Mouse (Mus musculus): ENCODE measurements around the gene Armh3. TPM values are rescaled to one million over a fixed set of nuclear protein-coding genes. Genes with fewer than 3 reads are reported as not detected.

Gene Armh3
- polyA plus RNA-seq, 1 experiment: 5.6 TPM

- peaks cover 5% of the 10 kb centered on the region; the same call in 1 of the 2 replicates for H3K4me1 ChIP-seq (ENCODE audit: control insufficient read depth, insufficient read depth, insufficient read length)
- no peak for DNase-seq (ENCODE audit: low read depth in 1 of 2, low spot score in 2 of 2)
- TF ChIP-seq POLR2A (IDR thresholded peaks at IDR 0.05; ENCODE audit: low read depth, low read length) (no peak), CTCF (IDR thresholded peaks at IDR 0.05; ENCODE audit: extremely low read depth, insufficient read depth, insufficient read length, insufficient replicate concordance) (no peak)
- H3K27me3 ChIP-seq (ENCODE audit: control insufficient read depth, insufficient read depth, low read length): no peaks in the 10 kb centered on the region
- H3K36me3 ChIP-seq (ENCODE audit: control insufficient read depth, insufficient read depth, low read length): peaks cover 2% of the 10 kb centered on the region; the same call in 1 of the 2 replicates
- no peak overlapping the region for H3K27ac ChIP-seq (ENCODE audit: insufficient read depth, low read length)
- no peak overlapping the region for H3K4me3 ChIP-seq (ENCODE audit: extremely low read depth, insufficient read depth, insufficient read length)
- 92% methylated on average over 3 of the region's 3 CpGs for WGBS
These were observed 10.1 kb downstream of the Armh3 start for GRCm38 (mm10) chr19:45988238-45988637.

- H3K36me3 ChIP-seq (ENCODE audit: control insufficient read depth, insufficient read depth, low read length): peaks cover 2% of the 10 kb centered on the region; the same call in 1 of the 2 replicates
- TF ChIP-seq POLR2A (IDR thresholded peaks at IDR 0.05; ENCODE audit: low read depth, low read length) (no peak), CTCF (IDR thresholded peaks at IDR 0.05; ENCODE audit: extremely low read depth, insufficient read depth, insufficient read length, insufficient replicate concordance) (no peak)
- peaks cover 5% of the 10 kb centered on the region; the same call in 1 of the 2 replicates for H3K4me1 ChIP-seq (ENCODE audit: control insufficient read depth, insufficient read depth, insufficient read length)
- no peaks in the 10 kb centered on the region for H3K27me3 ChIP-seq (ENCODE audit: control insufficient read depth, insufficient read depth, low read length)
- DNase-seq (ENCODE audit: low read depth in 1 of 2, low spot score in 2 of 2): no peak
- peak overlapping the region; percentile 64 for H3K27ac ChIP-seq (ENCODE audit: insufficient read depth, low read length)
- no peak overlapping the region for H3K4me3 ChIP-seq (ENCODE audit: extremely low read depth, insufficient read depth, insufficient read length)
These were observed 13.9 kb downstream of the Armh3 start for GRCm38 (mm10) chr19:45984379-45984778.

GRCm38 (mm10) chr19:45960770-45961169, 37.5 kb downstream of the Armh3 start:
- whole genome bisulfite sequencing: 84% methylated on average over 5 of the region's 5 CpGs
- no peak for TF ChIP-seq POLR2A (IDR thresholded peaks at IDR 0.05; ENCODE audit: low read depth, low read length)
- no peak for TF ChIP-seq CTCF (IDR thresholded peaks at IDR 0.05; ENCODE audit: extremely low read depth, insufficient read depth, insufficient read length, insufficient replicate concordance)
- H3K4me3 ChIP-seq (ENCODE audit: extremely low read depth, insufficient read depth, insufficient read length): no peak overlapping the region
- no peaks in the 10 kb centered on the region for H3K27me3 ChIP-seq (ENCODE audit: control insufficient read depth, insufficient read depth, low read length)
- peaks cover 15% of the 10 kb centered on the region for H3K36me3 ChIP-seq (ENCODE audit: control insufficient read depth, insufficient read depth, low read length)
- no peak for DNase-seq (ENCODE audit: low read depth in 1 of 2, low spot score in 2 of 2)
- H3K4me1 ChIP-seq (ENCODE audit: control insufficient read depth, insufficient read depth, insufficient read length): no peaks in the 10 kb centered on the region
- H3K27ac ChIP-seq (ENCODE audit: insufficient read depth, low read length): no peak overlapping the region

GRCm38 (mm10) chr19:45956736-45957135, 41.6 kb downstream of the Armh3 start:
- H3K4me3 ChIP-seq (ENCODE audit: extremely low read depth, insufficient read depth, insufficient read length): no peak overlapping the region
- TF ChIP-seq CTCF (IDR thresholded peaks at IDR 0.05; ENCODE audit: extremely low read depth, insufficient read depth, insufficient read length, insufficient replicate concordance) (no peak), POLR2A (IDR thresholded peaks at IDR 0.05; ENCODE audit: low read depth, low read length) (no peak)
- no peaks in the 10 kb centered on the region for H3K27me3 ChIP-seq (ENCODE audit: control insufficient read depth, insufficient read depth, low read length)
- WGBS: 92% methylated on average over 7 of the region's 7 CpGs
- no peak overlapping the region for H3K27ac ChIP-seq (ENCODE audit: insufficient read depth, low read length)
- peaks cover 8% of the 10 kb centered on the region for H3K36me3 ChIP-seq (ENCODE audit: control insufficient read depth, insufficient read depth, low read length)
- DNase-seq (ENCODE audit: low read depth in 1 of 2, low spot score in 2 of 2): no peak
- no peaks in the 10 kb centered on the region for H3K4me1 ChIP-seq (ENCODE audit: control insufficient read depth, insufficient read depth, insufficient read length)

GRCm38 (mm10) chr19:45953286-45953685, 45.0 kb downstream of the Armh3 start:
- H3K27me3 ChIP-seq (ENCODE audit: control insufficient read depth, insufficient read depth, low read length): no peaks in the 10 kb centered on the region
- DNase-seq (ENCODE audit: low read depth in 1 of 2, low spot score in 2 of 2): peak; percentile 4 to 6
- H3K36me3 ChIP-seq (ENCODE audit: control insufficient read depth, insufficient read depth, low read length): peaks cover 4% of the 10 kb centered on the region; the same call in 1 of the 2 replicates
- no peak overlapping the region for H3K27ac ChIP-seq (ENCODE audit: insufficient read depth, low read length)
- WGBS: 15% methylated on average over 3 of the region's 3 CpGs
- no peaks in the 10 kb centered on the region for H3K4me1 ChIP-seq (ENCODE audit: control insufficient read depth, insufficient read depth, insufficient read length)
- H3K4me3 ChIP-seq (ENCODE audit: extremely low read depth, insufficient read depth, insufficient read length): no peak overlapping the region
- TF ChIP-seq CTCF (IDR thresholded peaks at IDR 0.05; ENCODE audit: extremely low read depth, insufficient read depth, insufficient read length, insufficient replicate concordance) (peak; percentile 50; the same call in 1 of the 2 replicates), POLR2A (IDR thresholded peaks at IDR 0.05; ENCODE audit: low read depth, low read length) (no peak)

GRCm38 (mm10) chr19:45949236-45949635, 49.1 kb downstream of the Armh3 start:
- Histone ChIP-seq H3K27me3 (ENCODE audit: control insufficient read depth, insufficient read depth, low read length) (no peaks in the 10 kb centered on the region), H3K4me1 (ENCODE audit: control insufficient read depth, insufficient read depth, insufficient read length) (no peaks in the 10 kb centered on the region), H3K27ac (ENCODE audit: insufficient read depth, low read length) (no peak overlapping the region), H3K4me3 (ENCODE audit: extremely low read depth, insufficient read depth, insufficient read length) (no peak overlapping the region), H3K36me3 (ENCODE audit: control insufficient read depth, insufficient read depth, low read length) (peaks cover 12% of the 10 kb centered on the region; the same call in 1 of the 2 replicates)
- TF ChIP-seq CTCF (IDR thresholded peaks at IDR 0.05; ENCODE audit: extremely low read depth, insufficient read depth, insufficient read length, insufficient replicate concordance) (no peak), POLR2A (IDR thresholded peaks at IDR 0.05; ENCODE audit: low read depth, low read length) (no peak)
- WGBS: 74% methylated on average over 6 of the region's 6 CpGs
- no peak for DNase-seq (ENCODE audit: low read depth in 1 of 2, low spot score in 2 of 2)

- H3K27ac ChIP-seq (ENCODE audit: insufficient read depth, low read length): no peak overlapping the region
- TF ChIP-seq CTCF (IDR thresholded peaks at IDR 0.05; ENCODE audit: extremely low read depth, insufficient read depth, insufficient read length, insufficient replicate concordance): no peak
- no peak for TF ChIP-seq POLR2A (IDR thresholded peaks at IDR 0.05; ENCODE audit: low read depth, low read length)
- peaks cover 12% of the 10 kb centered on the region; the same call in 1 of the 2 replicates for H3K36me3 ChIP-seq (ENCODE audit: control insufficient read depth, insufficient read depth, low read length)
- H3K4me1 ChIP-seq (ENCODE audit: control insufficient read depth, insufficient read depth, insufficient read length): no peaks in the 10 kb centered on the region
- H3K27me3 ChIP-seq (ENCODE audit: control insufficient read depth, insufficient read depth, low read length): no peaks in the 10 kb centered on the region
- 88% methylated on average over 2 of the region's 2 CpGs for WGBS
- H3K4me3 ChIP-seq (ENCODE audit: extremely low read depth, insufficient read depth, insufficient read length): no peak overlapping the region
- no peak for DNase-seq (ENCODE audit: low read depth in 1 of 2, low spot score in 2 of 2)
These were observed 50.5 kb downstream of the Armh3 start for GRCm38 (mm10) chr19:45947764-45948163.
